Mouse (Mus musculus): ENCODE results near the gene Scoc.
A peak's percentile ranks its signal among the peaks of the same experiment; 100 is the strongest.

GRCm38 (mm10) chr8:83451056-83451455 lies 7.1 kb downstream of the Scoc start:
- peak; percentile 83 to 88 for TF ChIP-seq CTCF (conservative IDR thresholded peaks at IDR 0.05 in 1 of 2, IDR thresholded peaks at IDR 0.05 in 1 of 2; ENCODE audit: low read depth in 2 of 2, low read length in 2 of 2)
- TF ChIP-seq NRF1 (IDR thresholded peaks at IDR 0.05; ENCODE audit: low read depth, low read length), result no peak
- TF ChIP-seq SMC3 (IDR thresholded peaks at IDR 0.05; ENCODE audit: low read depth, low read length), result peak; percentile 75
- TF ChIP-seq NELFE (IDR thresholded peaks at IDR 0.05; ENCODE audit: low read depth, low read length), result no peak

All from CH12.LX (cell line).